Mouse (Mus musculus): ENCODE results near the gene Ip6k2.

Gene Ip6k2

DNA sequence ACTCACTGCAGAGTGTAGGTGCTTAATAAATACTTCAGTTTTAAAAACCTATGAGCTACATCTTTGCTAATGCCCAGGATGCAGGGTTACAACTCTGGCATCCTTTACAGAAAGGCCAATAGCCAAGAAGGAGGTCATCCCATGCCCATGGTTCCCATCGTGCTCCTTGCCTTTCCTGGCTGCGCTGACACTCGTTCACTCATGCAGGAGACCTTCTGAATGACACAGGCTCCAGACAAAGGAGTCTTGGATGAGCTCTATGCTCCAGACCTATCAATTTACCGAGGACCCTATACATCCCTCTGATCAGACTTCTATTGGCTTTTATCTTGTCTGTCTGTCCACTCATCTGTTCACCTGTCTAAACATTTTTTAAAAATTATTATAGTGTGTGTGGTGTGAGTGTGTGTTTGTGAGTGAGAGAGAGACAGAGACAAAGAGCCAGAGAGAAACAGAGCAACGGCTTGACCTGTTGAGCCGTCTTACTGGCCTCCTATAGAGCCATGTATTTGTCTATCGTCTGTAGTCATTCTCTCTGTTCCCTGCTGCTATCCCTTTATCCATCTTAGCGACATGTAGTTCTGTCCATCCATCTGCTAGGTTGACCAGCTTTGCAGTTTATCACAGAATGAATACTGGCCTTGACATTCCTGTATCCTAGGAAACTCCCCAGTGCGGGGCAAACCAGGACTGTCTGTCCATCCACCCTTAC lies 604 bp upstream of the Ip6k2 start:
- no peak for DNase-seq (ENCODE audit: low read depth, low spot score)

DNA sequence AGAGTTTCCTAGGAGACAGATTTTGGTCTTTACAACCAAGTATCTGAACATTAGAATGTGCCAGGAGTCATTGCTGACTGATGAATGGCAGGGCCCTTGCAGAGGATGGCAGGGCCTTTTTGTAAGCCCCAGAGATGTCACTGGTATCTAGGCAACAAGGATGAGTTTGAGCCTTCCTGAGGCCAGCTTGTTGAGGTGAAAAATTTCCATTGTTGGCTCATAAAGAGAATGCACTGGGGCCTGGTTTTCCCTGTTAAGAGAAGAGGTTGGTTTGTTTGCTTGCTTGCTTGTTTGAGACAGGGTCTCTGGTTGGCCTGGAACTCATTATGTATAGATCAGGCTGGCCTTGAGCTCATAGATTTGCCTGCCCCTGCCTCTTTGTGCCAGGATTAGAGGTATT lies 1.8 kb downstream of the Ip6k2 start:
- DNase-seq (ENCODE audit: low read depth, low spot score), result no peak

DNA sequence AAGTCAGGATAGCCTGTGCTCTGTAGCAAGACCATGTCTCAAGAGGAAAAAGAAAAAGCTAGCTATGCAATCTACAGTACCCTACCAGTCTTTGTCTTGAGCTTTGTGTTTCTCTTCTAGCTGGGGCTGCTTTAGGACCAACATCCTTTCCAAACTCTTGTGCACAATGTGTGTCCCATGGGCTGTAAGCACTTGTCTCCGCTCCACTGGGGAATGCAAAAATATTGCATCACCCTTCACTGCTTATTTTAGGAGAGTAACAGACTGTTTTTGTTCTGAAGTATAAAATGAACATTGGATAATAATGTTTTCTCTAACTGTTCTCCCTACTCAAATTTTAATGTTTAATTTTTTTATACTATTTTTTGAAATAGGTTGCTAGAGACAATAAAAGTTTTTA lies 2.9 kb downstream of the Ip6k2 start:
- DNase-seq (ENCODE audit: low read depth, low spot score), result no peak

DNA sequence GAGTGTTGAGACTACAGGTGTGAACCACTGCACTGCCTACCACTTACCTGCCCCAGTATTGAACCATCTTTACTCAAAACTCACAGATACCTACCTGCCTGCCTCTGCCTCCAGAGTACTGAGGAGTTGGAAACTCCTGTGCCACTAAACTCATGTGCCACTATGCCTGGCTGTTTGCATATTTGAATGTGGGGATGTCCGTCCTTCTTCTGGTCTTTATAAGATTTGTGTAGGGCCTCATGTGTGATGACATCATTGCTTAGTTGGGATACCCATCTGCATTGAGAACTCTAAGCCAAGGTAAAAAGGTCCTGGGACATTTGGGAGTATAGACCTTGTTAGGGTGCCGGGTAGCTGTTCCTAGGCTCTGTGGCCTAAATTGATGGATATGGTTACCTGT lies 3.5 kb downstream of the Ip6k2 start:
- no peak for DNase-seq (ENCODE audit: low read depth, low spot score)

DNA sequence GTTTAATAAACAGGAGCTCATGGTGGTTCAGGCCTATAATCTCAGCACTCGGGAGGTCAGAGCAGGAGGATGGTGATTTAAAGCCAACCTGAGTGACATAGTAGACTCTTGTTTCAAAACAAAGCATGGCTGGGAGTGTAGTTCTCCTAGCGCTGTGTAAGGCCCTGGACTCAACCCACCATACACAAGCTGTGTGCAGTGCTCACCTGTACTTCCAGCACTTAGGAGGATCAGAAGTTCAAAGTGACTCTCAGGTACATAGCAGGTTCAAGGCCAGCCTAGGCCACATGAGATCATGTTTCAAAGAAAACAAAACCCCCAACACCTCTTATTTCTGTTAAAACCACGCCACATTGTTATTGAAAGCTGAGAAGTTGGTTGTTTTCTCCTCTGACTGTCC lies 5.1 kb downstream of the Ip6k2 start:
- DNase-seq (ENCODE audit: low read depth, low spot score), result no peak

DNA sequence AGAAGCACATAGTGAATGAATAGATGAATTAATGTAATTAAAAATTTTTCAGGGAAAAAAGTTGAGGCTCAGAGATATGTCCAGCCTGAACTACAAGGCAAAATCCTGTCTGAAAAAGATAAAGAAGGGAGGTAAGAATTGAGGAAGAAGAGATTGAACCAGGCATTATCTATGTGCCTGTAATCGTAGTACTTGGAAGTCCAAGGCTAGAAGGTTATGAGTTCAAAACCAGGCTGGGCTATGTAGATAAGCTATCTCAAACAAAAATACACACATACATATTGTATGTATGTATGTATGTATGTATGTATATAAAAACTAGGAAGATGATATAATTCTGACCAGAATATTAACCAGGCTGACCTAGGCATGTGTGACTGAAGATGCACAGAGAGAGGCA lies 8.7 kb downstream of the Ip6k2 start:
- no peak for DNase-seq (ENCODE audit: low read depth, low spot score)

DNA sequence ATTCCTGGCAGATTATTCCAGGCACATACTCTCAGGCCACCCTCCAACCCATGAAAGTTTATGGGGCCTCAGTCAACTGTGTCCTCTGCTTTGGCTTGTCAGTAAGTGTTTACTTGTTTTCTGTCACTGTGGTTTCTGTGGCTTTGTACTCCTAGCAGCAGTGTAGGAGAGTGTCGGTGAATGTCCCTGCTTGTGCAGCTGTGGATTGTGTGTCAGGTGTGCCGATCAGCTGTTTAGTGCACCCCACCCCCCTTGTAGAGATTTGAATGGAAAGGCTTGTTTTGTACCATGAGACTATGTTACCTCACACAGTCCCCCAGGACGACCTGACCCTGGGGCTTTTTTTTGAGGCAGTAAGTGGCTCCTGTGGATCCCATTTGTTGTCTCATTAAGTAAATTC lies 9.1 kb downstream of the Ip6k2 start:
- no peak for DNase-seq (ENCODE audit: low read depth, low spot score)

DNA sequence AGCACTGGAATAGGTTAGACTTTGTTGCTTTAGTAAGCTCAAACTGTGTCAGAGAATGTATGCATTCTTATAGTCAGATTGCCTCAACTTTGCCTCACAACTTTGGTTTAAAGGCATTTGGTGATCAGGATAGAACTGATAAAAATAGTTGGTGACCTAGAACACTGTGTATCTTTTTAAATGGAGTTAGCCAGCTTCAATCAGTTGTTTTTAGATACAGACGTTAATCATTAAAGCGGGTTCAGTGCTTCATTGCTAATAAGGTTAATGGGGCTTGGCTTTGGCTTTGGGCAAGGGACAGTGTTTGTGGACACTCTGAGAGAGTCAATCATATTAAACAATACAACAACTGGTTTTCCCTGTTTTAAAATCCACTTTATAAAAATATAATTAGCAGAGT lies 11.7 kb downstream of the Ip6k2 start:
- DNase-seq (ENCODE audit: low read depth, low spot score), result no peak

DNA sequence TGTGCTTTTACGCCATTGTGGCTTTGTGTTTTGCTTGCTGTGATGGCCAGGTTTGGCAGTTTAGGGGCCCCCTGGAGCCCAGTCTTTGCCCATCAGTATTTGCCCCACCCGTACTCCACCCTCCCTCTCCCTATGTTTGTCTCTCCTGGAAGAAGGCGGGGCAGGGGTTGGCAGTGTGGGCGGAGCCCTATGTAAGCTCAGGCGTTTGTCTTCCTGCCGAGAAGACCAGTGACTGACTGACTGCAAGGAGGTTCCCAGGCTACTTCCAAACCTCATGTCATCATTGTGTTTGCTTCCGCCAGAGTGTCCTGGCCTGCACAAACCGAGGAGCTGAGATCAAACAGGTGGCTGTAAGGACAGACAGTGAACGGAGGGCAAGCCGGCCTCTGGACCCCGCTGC lies 12.2 kb downstream of the Ip6k2 start:
- DNase-seq (ENCODE audit: low read depth, low spot score), result peak; percentile 60

DNA sequence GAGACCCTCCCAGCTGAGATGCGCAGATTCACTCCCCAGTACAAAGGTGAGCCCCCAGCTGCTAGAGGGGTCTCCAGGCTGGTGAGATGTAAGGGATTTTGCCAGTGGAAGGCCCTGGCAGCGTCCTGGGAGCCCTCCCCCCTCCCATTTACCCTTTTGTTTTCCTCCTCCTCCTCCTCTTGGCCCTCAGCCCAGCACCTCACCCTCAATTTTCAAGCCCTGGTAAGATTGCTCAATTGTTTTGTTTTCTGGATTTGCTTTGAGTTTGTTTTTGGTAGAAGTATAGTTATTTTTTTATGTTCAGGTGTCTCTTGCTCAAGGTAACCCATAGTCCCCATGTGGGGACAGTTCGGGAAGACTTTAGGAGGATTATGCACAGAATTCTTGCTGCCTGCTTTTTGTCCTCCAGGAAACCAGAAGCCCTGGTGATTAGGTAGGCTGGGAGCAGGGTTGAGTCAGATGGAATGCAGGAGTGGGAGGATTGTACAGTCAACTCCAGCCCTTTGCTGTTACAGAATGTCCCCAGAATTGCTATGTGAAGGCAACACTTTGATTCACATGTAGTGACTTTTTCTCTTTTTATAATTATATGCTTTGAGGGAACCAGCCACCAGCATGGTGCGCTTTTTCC lies 12.9 kb downstream of the Ip6k2 start:
- no peak for DNase-seq (ENCODE audit: low read depth, low spot score)

DNA sequence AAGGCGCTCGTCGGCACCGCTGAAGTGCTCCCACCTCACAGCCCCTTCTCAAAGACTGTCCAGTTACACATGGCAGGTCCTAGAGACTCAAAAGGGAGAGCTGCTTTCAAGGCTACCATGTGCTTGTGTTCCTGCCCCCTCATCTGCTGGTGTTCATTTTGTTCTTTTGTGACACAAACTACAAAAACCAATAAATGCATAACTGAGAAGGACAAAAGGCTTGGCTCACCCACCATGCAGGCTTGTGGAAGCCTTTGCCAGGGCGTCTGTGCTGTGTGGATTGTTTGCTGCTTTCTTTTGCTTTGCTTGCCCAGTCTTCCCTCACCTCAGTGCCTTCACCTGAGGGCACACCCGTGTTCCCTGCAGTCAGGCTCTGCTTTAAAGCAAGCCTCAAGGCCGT lies 13.9 kb downstream of the Ip6k2 start:
- no peak for DNase-seq (ENCODE audit: low read depth, low spot score)

DNA sequence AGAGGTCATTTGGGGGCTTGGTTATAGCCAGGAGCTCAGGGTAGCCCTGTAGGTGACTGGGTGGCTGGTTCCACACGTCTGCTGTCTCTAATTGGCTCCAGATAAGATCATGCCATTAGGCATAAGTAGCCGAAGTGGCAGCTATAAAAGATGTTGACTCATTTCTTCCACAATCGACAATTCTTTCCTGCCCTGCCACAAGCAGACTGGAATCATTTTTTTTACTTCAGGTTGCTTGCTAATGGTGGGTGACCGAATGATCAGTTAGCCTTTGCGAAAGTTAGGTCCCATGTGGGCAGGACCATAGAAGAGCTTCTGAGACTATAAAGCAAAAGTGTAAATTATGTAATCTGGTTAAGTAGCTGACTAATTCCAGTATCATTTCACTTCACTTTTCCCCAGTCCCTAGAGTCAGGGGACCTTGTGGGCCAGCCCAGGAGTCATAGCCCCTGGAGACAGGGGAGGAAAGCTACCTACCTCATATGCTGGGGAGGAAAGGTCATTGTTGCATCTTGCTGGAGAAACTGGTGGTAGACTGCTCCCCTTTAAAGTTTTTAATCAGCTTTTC lies 15.0 kb downstream of the Ip6k2 start:
- DNase-seq (ENCODE audit: low read depth, low spot score), result no peak

DNA sequence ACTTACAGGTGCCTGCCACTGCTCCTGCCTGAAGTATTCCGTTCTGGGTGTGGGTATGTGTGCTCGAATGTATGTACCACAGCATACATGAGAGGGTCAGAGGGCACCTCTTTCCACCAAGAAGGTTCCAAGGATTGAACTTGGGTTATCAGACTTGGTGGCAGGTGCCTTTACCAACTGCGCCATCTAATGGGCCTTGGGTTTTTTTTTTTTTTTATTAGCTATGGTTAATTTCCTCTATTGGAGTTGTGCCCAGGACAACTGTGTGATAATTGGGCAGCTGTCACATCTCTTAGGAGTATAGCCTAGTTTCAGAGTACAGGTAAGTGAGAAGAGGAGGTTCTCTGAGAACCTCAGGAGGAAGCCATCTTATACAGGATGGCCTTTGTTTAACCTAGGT lies 16.0 kb downstream of the Ip6k2 start:
- no peak for DNase-seq (ENCODE audit: low read depth, low spot score)

DNA sequence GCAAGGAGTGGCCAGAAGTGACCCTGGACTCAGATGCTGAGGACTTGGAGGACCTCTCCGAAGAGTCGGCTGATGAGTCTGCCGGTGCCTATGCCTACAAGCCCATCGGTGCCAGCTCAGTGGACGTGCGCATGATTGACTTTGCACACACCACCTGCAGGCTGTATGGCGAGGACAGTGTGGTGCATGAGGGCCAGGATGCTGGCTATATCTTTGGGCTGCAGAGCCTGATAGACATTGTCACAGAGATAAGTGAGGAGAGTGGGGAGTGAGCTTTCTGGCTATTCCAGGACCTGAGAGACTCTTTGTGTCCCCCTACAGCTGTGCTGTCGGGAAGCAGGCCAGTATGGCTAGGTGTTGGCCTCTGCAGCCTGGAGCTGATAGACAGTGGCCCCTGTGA lies 22.2 kb downstream of the Ip6k2 start:
- DNase-seq (ENCODE audit: low read depth, low spot score), result no peak

DNA sequence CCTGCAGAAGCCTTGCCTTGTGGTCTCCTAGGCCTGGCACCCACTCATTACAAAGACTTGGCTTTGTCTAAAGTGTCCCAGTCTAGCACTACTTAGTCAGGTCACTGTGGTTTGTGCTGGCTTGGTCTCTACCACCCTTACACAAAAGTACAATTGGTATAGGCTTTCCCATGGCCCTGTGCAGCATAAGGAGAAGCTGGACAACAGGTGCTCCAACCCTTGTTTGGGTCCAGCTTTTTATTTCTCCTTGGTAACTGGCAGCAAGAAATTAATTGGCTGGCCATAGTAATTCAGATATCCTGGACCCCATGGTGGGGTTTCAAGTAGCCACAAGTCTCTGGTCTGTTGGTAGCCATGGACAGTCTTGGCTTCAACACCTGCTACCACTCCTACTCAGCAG lies 22.8 kb downstream of the Ip6k2 start:
- DNase-seq (ENCODE audit: low read depth, low spot score), result no peak

DNA sequence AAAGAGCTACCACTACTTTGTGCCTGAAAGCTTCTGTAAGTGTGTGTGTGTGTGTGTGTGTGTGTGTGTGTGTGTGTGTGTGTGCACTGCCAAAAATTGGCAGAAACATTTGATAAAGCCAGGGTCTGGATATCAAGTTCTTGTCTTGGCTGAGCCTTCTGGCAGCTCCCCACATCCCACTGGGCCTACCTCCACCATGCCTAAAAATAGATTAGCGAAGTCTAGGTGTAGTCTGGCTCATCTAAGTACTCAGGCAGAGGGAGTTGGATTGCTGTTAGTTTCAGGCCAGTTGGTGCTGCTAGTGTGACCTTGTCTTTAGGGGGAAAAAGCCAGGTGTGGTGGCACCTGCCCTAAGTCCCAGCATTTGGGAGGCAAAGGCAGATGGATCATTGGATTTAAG lies 23.2 kb downstream of the Ip6k2 start:
- no peak for DNase-seq (ENCODE audit: low read depth, low spot score)

DNA sequence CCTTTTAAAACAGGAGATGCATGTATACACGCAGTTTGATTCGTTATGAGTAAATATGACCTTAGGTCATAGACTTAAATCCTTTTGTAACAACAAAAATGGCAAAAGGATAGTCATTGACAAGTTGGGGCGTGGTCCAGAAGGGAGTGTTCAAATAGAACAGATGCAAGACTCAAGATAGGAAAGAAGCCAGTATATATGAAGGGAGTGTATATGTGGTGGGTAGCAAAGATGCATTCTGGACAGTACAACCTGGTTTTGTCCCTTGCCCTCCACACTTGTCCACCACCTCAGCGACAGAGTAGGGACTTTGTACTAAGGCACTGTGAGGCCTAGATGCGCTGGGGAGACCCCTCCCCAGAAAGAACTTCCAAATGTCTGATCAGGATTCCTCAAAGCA lies 24.1 kb downstream of the Ip6k2 start:
- no peak for DNase-seq (ENCODE audit: low read depth, low spot score)

DNA sequence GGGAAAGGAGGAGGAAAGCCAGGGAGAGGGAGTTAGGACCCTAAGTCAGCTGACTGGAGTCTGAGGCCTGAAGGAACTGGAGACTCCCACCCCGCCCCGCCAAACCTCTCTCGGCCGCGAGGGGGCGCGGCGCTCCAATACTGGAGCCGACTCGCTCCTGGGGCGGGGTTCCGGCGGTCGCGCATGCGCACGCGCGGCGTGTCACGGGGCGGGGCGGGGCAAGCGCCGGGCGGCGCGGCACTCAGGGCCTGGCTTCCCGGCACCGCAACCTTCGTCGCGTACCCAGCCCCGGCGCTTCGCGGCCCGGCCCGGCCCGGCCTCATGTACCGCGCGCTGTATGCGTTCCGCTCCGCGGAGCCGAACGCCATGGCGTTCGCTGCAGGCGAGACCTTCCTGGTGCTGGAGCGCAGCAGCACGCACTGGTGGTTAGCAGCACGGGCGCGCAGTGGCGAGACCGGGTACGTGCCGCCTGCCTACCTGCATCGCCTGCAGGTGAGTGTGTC lies 24.6 kb downstream of the Ip6k2 start, which contains the start of gene Nckipsd:
Gene Nckipsd, plus strand, starts transcription at position 206 of the 503 bp plus-strand sequence.
- peak; percentile 90 for DNase-seq (ENCODE audit: low read depth, low spot score)

DNA sequence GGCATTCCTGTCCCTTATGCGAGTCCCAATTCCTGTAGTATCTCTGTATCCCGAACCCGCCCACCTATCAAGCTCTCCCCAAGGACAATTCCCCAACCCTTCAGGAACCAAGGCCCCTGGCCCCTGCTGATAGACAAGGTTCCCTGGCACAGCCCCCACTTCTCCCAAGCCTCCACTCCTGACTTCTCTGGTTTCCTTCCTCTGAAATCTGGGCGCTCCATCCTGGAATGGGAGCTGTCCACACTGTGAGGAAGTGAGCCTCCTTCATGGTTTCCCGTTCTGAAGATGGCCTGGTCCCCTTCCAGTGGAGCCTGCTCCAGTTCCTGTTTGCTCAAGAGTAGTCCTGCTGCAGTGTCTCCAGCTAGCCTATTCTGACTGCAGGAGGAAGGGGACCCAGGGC lies 25.6 kb downstream of the Ip6k2 start:
- DNase-seq (ENCODE audit: low read depth, low spot score), result no peak

DNA sequence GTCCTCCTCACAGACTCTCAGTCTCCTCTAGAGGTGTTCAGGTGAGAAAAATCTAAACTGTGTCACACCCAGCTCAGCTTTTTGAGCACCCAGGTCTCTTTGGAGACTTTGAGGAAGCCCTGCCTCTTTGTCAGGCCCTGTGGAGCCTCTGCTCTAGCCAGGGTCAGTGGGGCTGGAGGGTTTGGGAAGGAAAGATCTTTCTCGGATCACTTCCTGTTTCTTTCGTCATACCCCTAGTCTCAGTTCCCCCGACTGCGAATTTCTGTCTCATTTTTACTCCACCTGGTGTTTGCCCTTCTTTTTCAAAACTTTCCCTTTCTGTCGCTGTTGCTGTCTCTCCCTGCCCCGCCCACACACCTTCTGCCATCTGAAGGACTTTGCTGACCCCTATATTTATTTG lies 26.1 kb downstream of the Ip6k2 start:
- no peak for DNase-seq (ENCODE audit: low read depth, low spot score)

DNA sequence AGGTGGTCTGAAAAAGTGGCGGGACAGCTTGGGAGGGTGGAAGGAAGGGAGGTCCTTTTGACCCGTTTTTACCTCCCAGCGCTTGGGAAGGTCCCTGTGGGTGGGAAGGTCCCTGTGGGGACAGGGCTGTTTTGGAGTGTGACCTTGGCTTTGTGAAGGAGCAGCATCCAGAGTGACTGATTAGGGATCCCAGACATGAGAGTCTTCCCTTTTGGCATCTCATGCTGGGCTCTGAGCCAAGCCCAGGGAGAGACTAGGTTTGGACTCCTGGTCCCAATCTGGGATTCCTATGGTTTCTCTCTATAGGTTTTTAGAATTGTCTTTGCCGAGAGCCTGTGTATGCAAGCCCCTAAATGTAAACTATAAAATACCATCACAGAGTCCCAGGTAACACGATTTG lies 26.9 kb downstream of the Ip6k2 start:
- DNase-seq (ENCODE audit: low read depth, low spot score), result no peak

DNA sequence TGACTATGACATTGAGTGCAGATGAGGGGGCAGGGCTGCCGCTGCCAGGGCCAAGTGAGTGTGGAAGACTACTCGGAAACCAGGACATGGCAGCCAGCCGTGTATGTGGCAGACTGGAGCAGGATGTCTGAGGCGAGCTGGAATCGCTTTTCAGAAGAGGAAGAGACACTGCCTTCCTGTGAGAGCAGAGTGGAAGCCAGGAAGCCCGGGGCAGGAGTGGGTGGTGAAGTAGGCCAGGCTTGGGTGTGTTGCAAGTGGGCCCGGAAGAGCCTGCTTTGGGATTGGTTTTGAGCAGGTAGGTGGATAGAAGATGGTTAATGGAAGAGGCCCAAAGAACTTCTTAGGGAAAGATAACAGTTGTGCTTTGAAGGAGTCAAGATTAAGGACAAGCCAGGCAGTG lies 32.0 kb downstream of the Ip6k2 start:
- DNase-seq (ENCODE audit: low read depth, low spot score), result no peak

DNA sequence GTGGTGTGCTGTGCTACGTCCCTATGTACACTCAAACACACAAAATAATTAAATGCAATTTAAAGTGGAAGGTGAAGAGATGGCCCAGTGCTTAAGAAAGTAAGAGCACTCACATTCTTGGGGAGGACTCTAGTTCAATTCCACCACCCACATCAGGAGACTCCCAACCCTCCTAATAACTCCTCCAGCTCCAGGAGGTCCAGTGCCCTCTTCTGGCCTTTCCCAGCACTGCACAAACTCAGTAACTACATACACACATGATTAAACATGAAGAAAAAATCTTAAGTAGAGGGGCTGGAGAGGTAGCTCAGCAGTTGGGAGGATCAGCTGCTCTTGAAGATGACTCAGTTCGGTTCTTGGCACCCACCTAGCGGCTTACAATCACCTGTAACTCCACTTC lies 35.9 kb downstream of the Ip6k2 start:
- DNase-seq (ENCODE audit: low read depth, low spot score), result peak; percentile 68
